Mouse (Mus musculus): ENCODE results near the gene Coro1a. TPM values are rescaled to one million over a fixed set of nuclear protein-coding genes. Genes with fewer than 3 reads are reported as not detected.
"Not testable (repeated sequence)": the region's sequence is repeated elsewhere in the genome, so short reads cannot be mapped to it uniquely, and the experiment has no call there.

Coro1a gene
- polyA plus RNA-seq, 1 experiment from 2014 or later = 55.5 TPM

- H3K4me3 ChIP-seq (replicated peaks; ENCODE audit: low read length) = no peak overlapping the region
- no peaks in the 10 kb centered on the region for H3K4me1 ChIP-seq (ENCODE audit: control insufficient read depth, insufficient read depth, low read length)
- H3K9me3 ChIP-seq (replicated peaks; ENCODE audit: control insufficient read depth, low read length) = no peaks in the 10 kb centered on the region
- ATAC-seq (ENCODE audit: insufficient read depth, low FRiP score) = no peak
- no peak overlapping the region for H3K4me2 ChIP-seq (ENCODE audit: low read depth, low read length)
- no peak overlapping the region for H3K9ac ChIP-seq (ENCODE audit: low read length)
- 81% methylated on average over 13 of the region's 13 CpGs for WGBS
- H3K36me3 ChIP-seq (ENCODE audit: control insufficient read depth, insufficient read depth, low read length) = no peaks in the 10 kb centered on the region
- H3K27me3 ChIP-seq (ENCODE audit: control insufficient read depth, insufficient read depth, low read length) = no peaks in the 10 kb centered on the region
- no peak overlapping the region for H3K27ac ChIP-seq (ENCODE audit: low read length)
Observed at GRCm38 (mm10) chr7:126740132-126740735, 32.6 kb upstream of the Coro1a start.

- H3K9ac ChIP-seq (ENCODE audit: low read length) = no peak overlapping the region
- 82% methylated on average over 17 of the region's 17 CpGs for WGBS
Observed at GRCm38 (mm10) chr7:126739551-126739950, 32.0 kb upstream of the Coro1a start.

GRCm38 (mm10) chr7:126736122-126736521, 28.5 kb upstream of the Coro1a start:
- WGBS = 71% methylated on average over 8 of the region's 8 CpGs
- Histone ChIP-seq H3K27ac (ENCODE audit: low read length) (no peak overlapping the region), H3K4me1 (ENCODE audit: control insufficient read depth, insufficient read depth, low read length) (no peaks in the 10 kb centered on the region), H3K9me3 (replicated peaks; ENCODE audit: control insufficient read depth, low read length) (no peaks in the 10 kb centered on the region), H3K36me3 (ENCODE audit: control insufficient read depth, insufficient read depth, low read length) (no peaks in the 10 kb centered on the region), H3K27me3 (ENCODE audit: control insufficient read depth, insufficient read depth, low read length) (no peaks in the 10 kb centered on the region), H3K4me2 (ENCODE audit: low read depth, low read length) (no peak overlapping the region), H3K4me3 (replicated peaks; ENCODE audit: low read length) (no peak overlapping the region), H3K9ac (ENCODE audit: low read length) (no peak overlapping the region)
- ATAC-seq (ENCODE audit: insufficient read depth, low FRiP score) = no peak

More at GRCm38 (mm10) chr7:126739551-126739950, 32.0 kb upstream of the Coro1a start:
- no peak overlapping the region for H3K4me3 ChIP-seq (replicated peaks; ENCODE audit: low read length)
- H3K27ac ChIP-seq (ENCODE audit: low read length) = no peak overlapping the region
- no peaks in the 10 kb centered on the region for H3K4me1 ChIP-seq (ENCODE audit: control insufficient read depth, insufficient read depth, low read length)
- H3K4me2 ChIP-seq (ENCODE audit: low read depth, low read length) = no peak overlapping the region
- no peaks in the 10 kb centered on the region for H3K27me3 ChIP-seq (ENCODE audit: control insufficient read depth, insufficient read depth, low read length)
- no peaks in the 10 kb centered on the region for H3K36me3 ChIP-seq (ENCODE audit: control insufficient read depth, insufficient read depth, low read length)
- no peak for ATAC-seq (ENCODE audit: insufficient read depth, low FRiP score)
- H3K9me3 ChIP-seq (replicated peaks; ENCODE audit: control insufficient read depth, low read length) = no peaks in the 10 kb centered on the region

DNA sequence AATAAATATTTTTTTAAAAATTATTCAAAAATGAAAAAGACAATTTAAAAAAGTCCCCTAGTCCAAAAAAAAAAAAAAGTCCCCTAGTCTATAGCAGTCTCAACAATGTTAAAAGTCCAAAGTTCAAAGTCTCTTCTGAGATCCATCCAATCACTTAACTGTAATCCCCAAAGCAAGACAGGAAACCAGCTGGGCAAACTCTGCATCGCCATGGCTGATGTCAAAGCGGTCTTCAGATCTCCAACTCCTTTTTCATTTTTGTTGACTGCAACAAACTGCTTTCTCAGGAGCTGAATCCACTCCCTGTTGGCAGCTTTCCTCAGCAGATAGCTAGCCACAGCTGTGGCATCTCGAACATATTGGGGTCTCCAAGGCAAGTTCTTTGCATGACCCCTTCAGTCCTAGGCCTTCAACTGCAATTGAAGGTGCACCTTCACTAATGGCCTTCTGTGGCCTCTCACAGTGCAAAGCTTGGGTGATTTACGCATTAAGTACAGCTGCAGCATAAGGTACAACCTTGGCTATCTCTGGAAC, 22.7 kb upstream of the Coro1a start:
- H3K27ac ChIP-seq (ENCODE audit: low read length); H3K4me2 ChIP-seq (ENCODE audit: low read depth, low read length); H3K36me3 ChIP-seq (ENCODE audit: control insufficient read depth, insufficient read depth, low read length); H3K9ac ChIP-seq (ENCODE audit: low read length); H3K27me3 ChIP-seq (ENCODE audit: control insufficient read depth, insufficient read depth, low read length); H3K4me1 ChIP-seq (ENCODE audit: control insufficient read depth, insufficient read depth, low read length); H3K9me3 ChIP-seq (replicated peaks; ENCODE audit: control insufficient read depth, low read length); H3K4me3 ChIP-seq (replicated peaks; ENCODE audit: low read length); ATAC-seq (ENCODE audit: insufficient read depth, low FRiP score): not testable (repeated sequence)
- WGBS = 64% methylated on average over 4 of the region's 4 CpGs

DNA sequence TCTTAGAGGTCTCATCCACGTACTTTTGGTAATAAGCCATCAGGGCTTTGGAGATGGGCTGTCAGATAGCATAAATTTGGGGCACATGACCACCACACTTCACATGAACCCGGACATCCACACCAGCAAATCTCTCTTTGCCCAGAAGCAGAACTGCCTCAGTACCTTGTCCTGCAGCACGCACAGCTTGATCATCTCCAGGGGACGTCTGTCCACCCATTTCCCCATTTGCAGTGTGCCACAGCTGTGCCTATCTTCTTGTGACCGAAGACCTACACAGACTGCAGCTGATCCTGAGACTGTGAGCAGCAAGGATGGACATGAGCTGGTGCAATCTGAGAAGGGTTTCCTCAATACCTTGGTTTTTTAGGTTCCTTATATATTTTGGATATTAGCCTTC, 18.1 kb upstream of the Coro1a start:
- Histone ChIP-seq H3K36me3 (ENCODE audit: control insufficient read depth, insufficient read depth, low read length) (no peaks in the 10 kb centered on the region), H3K4me2 (ENCODE audit: low read depth, low read length) (no peak overlapping the region), H3K9ac (ENCODE audit: low read length) (no peak overlapping the region), H3K4me1 (ENCODE audit: control insufficient read depth, insufficient read depth, low read length) (0 out of 2 replicates have a peak, but pooled peaks cover 2% of the 10 kb centered on the region), H3K9me3 (replicated peaks; ENCODE audit: control insufficient read depth, low read length) (no peaks in the 10 kb centered on the region), H3K27ac (ENCODE audit: low read length) (no peak overlapping the region), H3K27me3 (ENCODE audit: control insufficient read depth, insufficient read depth, low read length) (no peaks in the 10 kb centered on the region), H3K4me3 (replicated peaks; ENCODE audit: low read length) (no peak overlapping the region)
- 75% methylated on average over 5 of the region's 5 CpGs for WGBS
- no peak for ATAC-seq (ENCODE audit: insufficient read depth, low FRiP score)

DNA sequence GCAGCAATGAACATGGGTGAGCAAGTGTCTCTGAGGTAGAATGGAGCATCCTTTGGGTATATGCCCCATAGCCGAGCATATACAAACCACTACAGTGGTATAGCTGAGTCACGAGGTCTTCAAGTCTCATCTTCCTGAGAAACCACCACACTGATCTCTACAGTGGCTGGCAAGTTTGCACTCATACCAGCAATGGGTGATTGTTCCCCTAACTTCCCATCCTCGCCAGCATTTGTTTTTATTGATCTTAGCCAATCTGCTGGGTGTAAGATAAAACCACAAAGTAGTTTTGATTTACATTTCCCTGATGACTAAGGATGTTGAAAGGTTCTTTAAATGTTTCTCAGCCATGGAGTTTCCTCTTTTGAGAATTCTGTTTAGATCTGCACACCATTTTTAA, 17.5 kb upstream of the Coro1a start:
- 61% methylated on average over 3 of the region's 3 CpGs for WGBS
- Histone ChIP-seq H3K36me3 (ENCODE audit: control insufficient read depth, insufficient read depth, low read length) (no peaks in the 10 kb centered on the region), H3K27me3 (ENCODE audit: control insufficient read depth, insufficient read depth, low read length) (no peaks in the 10 kb centered on the region), H3K4me1 (ENCODE audit: control insufficient read depth, insufficient read depth, low read length) (0 out of 2 replicates have a peak, but pooled peaks cover 2% of the 10 kb centered on the region), H3K9ac (ENCODE audit: low read length) (no peak overlapping the region), H3K4me2 (ENCODE audit: low read depth, low read length) (no peak overlapping the region), H3K4me3 (replicated peaks; ENCODE audit: low read length) (no peak overlapping the region), H3K9me3 (replicated peaks; ENCODE audit: control insufficient read depth, low read length) (no peaks in the 10 kb centered on the region), H3K27ac (ENCODE audit: low read length) (no peak overlapping the region)
- ATAC-seq (ENCODE audit: insufficient read depth, low FRiP score) = no peak

DNA sequence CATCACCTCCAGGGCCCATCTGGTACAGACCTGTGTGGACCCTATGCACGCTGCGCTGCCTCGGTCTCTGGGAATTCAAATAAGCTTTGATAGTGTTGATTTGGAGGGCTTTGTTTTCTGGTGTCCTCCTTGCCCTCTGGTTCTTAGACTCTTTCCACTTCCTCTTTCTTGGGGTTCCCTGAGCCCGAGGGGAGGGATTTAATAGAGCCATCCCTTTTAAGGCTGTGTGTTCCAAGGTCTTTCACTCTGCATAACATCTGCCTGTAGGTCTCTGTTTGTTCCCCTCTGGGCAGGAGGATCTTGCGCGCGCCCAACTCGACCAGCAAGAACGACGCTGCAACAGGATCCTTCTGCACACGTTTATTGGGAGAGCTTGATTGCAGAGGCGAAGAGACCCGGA, 14.0 kb upstream of the Coro1a start:
- H3K4me1 ChIP-seq (ENCODE audit: control insufficient read depth, insufficient read depth, low read length) = 0 out of 2 replicates have a peak, but pooled peaks cover 2% of the 10 kb centered on the region
- no peaks in the 10 kb centered on the region for H3K36me3 ChIP-seq (ENCODE audit: control insufficient read depth, insufficient read depth, low read length)
- H3K27me3 ChIP-seq (ENCODE audit: control insufficient read depth, insufficient read depth, low read length) = no peaks in the 10 kb centered on the region
- H3K27ac ChIP-seq (ENCODE audit: low read length) = no peak overlapping the region
- no peak for ATAC-seq (ENCODE audit: insufficient read depth, low FRiP score)
- H3K9ac ChIP-seq (ENCODE audit: low read length) = no peak overlapping the region
- no peak overlapping the region for H3K4me2 ChIP-seq (ENCODE audit: low read depth, low read length)
- WGBS = 89% methylated on average over 13 of the region's 13 CpGs
- H3K9me3 ChIP-seq (replicated peaks; ENCODE audit: control insufficient read depth, low read length) = no peaks in the 10 kb centered on the region
- H3K4me3 ChIP-seq (replicated peaks; ENCODE audit: low read length) = no peak overlapping the region

- WGBS = 91% methylated on average over 5 of the region's 5 CpGs
- no peak overlapping the region for H3K9ac ChIP-seq (ENCODE audit: low read length)
- H3K4me1 ChIP-seq (ENCODE audit: control insufficient read depth, insufficient read depth, low read length) = no peaks in the 10 kb centered on the region
- H3K4me2 ChIP-seq (ENCODE audit: low read depth, low read length) = no peak overlapping the region
- no peak for ATAC-seq (ENCODE audit: insufficient read depth, low FRiP score)
- H3K27me3 ChIP-seq (ENCODE audit: control insufficient read depth, insufficient read depth, low read length) = no peaks in the 10 kb centered on the region
- no peak overlapping the region for H3K27ac ChIP-seq (ENCODE audit: low read length)
- H3K36me3 ChIP-seq (ENCODE audit: control insufficient read depth, insufficient read depth, low read length) = no peaks in the 10 kb centered on the region
- no peak overlapping the region for H3K4me3 ChIP-seq (replicated peaks; ENCODE audit: low read length)
- H3K9me3 ChIP-seq (replicated peaks; ENCODE audit: control insufficient read depth, low read length) = no peaks in the 10 kb centered on the region
Observed at GRCm38 (mm10) chr7:126718787-126719337, 11.3 kb upstream of the Coro1a start.

DNA sequence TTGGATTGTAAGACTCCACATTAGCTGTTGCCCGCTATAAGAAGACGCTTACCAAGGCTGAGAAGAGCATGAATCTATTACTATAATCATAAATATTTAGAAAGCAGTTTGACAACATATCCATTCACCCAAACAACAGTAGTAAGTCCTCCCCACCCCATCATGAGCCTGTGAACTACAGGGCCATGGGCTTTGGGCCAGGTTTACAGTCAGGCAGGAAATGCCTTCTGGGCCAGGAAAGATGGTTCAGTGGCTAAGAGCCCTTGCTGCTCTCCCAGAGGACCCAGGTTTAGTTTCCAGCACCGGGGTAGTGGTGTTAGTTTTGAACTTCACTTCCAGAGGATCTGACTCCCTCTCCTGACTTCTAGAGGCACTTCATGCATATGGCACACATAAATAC, 10.0 kb upstream of the Coro1a start:
- no peaks in the 10 kb centered on the region for H3K36me3 ChIP-seq (ENCODE audit: control insufficient read depth, insufficient read depth, low read length)

More for the DNA sequence above, 10.0 kb upstream of the Coro1a start:
- no peak for ATAC-seq (ENCODE audit: insufficient read depth, low FRiP score)
- no peak overlapping the region for H3K9ac ChIP-seq (ENCODE audit: low read length)
- no peak overlapping the region for H3K4me3 ChIP-seq (replicated peaks; ENCODE audit: low read length)
- WGBS = 64% methylated on average over 3 of the region's 3 CpGs
- no peaks in the 10 kb centered on the region for H3K9me3 ChIP-seq (replicated peaks; ENCODE audit: control insufficient read depth, low read length)
- no peaks in the 10 kb centered on the region for H3K27me3 ChIP-seq (ENCODE audit: control insufficient read depth, insufficient read depth, low read length)
- H3K4me2 ChIP-seq (ENCODE audit: low read depth, low read length) = no peak overlapping the region
- no peaks in the 10 kb centered on the region for H3K4me1 ChIP-seq (ENCODE audit: control insufficient read depth, insufficient read depth, low read length)
- no peak overlapping the region for H3K27ac ChIP-seq (ENCODE audit: low read length)

All from stomach, embryonic 16.5 days (tissue).